Mouse (Mus musculus) CH12.LX (cell line): Measurements from ENCODE around the gene Kdm1a. TPM values are rescaled to one million over a fixed set of nuclear protein-coding genes. Genes with fewer than 3 reads are reported as not detected.
A peak's percentile ranks its signal among the peaks of the same experiment; 100 is the strongest.

Experiments
- DNase-seq: peaks from one replicate; pipeline ENCODE4 v3.0.0-alpha.2; 2013; ENCODE audit errors: extremely low read depth
- H3K27ac ChIP-seq: 2 replicates; pipeline ENCODE4 v1.5.1; 2012; ENCODE audit warnings: low read depth, mild to moderate bottlenecking, control low read depth, moderate library complexity; ENCODE audit not compliant: insufficient read depth
- H3K27me3 ChIP-seq: replicated peaks from 2 replicates; pipeline ENCODE3; 2012; ENCODE audit warnings: inconsistent platforms
- H3K36me3 ChIP-seq, 2 experiments: replicated peaks in 1 of 2; 2 replicates each; pipeline versions ENCODE3 to v1.6.1; 2012; ENCODE audit warnings: inconsistent platforms in 1 of 2, low read length in 1 of 2, mild to moderate bottlenecking in 1 of 2, mixed read lengths in 1 of 2, moderate library complexity in 1 of 2; ENCODE audit not compliant: control insufficient read depth in 1 of 2, insufficient read depth in 1 of 2
- H3K4me1 ChIP-seq, 2 experiments: 2 replicates each; pipeline ENCODE4 v1.6.1; 2012; ENCODE audit warnings: inconsistent platforms in 1 of 2, moderate library complexity in 1 of 2; ENCODE audit not compliant: insufficient read depth in 2 of 2, control insufficient read depth in 1 of 2
- H3K4me2 ChIP-seq: 2 replicates; pipeline ENCODE4 v1.6.1; 2012; ENCODE audit warnings: low read depth, mild to moderate bottlenecking, control low read depth; ENCODE audit not compliant: poor library complexity, insufficient read depth, severe bottlenecking
- H3K4me3 ChIP-seq, 3 experiments: fragments of 150-350 bp in 1 of 3; sonication (generic) in 1 of 3; replicated peaks in 1 of 3; 2 replicates each; pipeline versions ENCODE3 to v1.5.1; 2011 to 2012; ENCODE audit warnings: low read depth in 2 of 3, low read length in 2 of 3, mild to moderate bottlenecking in 2 of 3, moderate library complexity in 2 of 3, control low read depth in 1 of 3, improper control_type of control experiment in 1 of 3, inconsistent platforms in 1 of 3, mixed read lengths in 1 of 3; ENCODE audit not compliant: poor library complexity in 1 of 3
- H3K79me2 ChIP-seq: replicated peaks from 2 replicates; pipeline ENCODE4 v1.6.1; 2012; ENCODE audit warnings: mild to moderate bottlenecking, moderate library complexity; ENCODE audit not compliant: control insufficient read depth, poor library complexity, insufficient read depth, severe bottlenecking; ENCODE audit errors: extremely low read depth
- H3K9ac ChIP-seq: 2 replicates; pipeline ENCODE4 v1.6.1; 2012; ENCODE audit warnings: low read depth, mild to moderate bottlenecking, control low read depth, moderate library complexity; ENCODE audit not compliant: insufficient read depth
- H3K9me3 ChIP-seq: replicated peaks from 2 replicates; pipeline ENCODE3; 2012; ENCODE audit warnings: low read length, inconsistent platforms, mixed read lengths
- CTCF ChIP-seq, 2 experiments: IDR thresholded peaks in 1 of 2; conservative IDR thresholded peaks in 1 of 2; 2 replicates each; pipeline ENCODE4 v1.5.1; 2011 to 2012; ENCODE audit warnings: low read depth in 2 of 2, low read length in 2 of 2, improper control_type of control experiment in 1 of 2, inconsistent platforms in 1 of 2, mild to moderate bottlenecking in 1 of 2, moderate library complexity in 1 of 2
- ETS1 ChIP-seq: conservative IDR thresholded peaks from 2 replicates; pipeline ENCODE4 v1.6.1; 2012; ENCODE audit warnings: low read depth, mild to moderate bottlenecking, inconsistent platforms, low read length, improper control_type of control experiment, moderate library complexity
- HCFC1 ChIP-seq: IDR thresholded peaks from 2 replicates; pipeline ENCODE4 v1.6.1; 2012; ENCODE audit warnings: low read depth, mild to moderate bottlenecking, inconsistent platforms, low read length, improper control_type of control experiment
- IRF4 ChIP-seq: IDR thresholded peaks from 2 replicates; pipeline ENCODE4 v1.6.1; 2014; ENCODE audit warnings: low read depth, mild to moderate bottlenecking, inconsistent platforms, low read length, improper control_type of control experiment
- JUN ChIP-seq: IDR thresholded peaks from 2 replicates; pipeline ENCODE4 v1.6.1; 2011; ENCODE audit warnings: low read depth, mild to moderate bottlenecking, low read length, improper control_type of control experiment, moderate library complexity; ENCODE audit not compliant: insufficient read depth
- MEF2A ChIP-seq: IDR thresholded peaks from 2 replicates; pipeline ENCODE4 v1.6.1; 2014; ENCODE audit warnings: low read depth, mild to moderate bottlenecking, inconsistent platforms, low read length, improper control_type of control experiment, borderline replicate concordance
- MXI1 ChIP-seq: IDR thresholded peaks from 2 replicates; pipeline ENCODE4 v1.6.1; 2011; ENCODE audit warnings: mild to moderate bottlenecking, low read depth, low read length, improper control_type of control experiment
- NRF1 ChIP-seq: IDR thresholded peaks from 2 replicates; pipeline ENCODE4 v1.6.1; 2014; ENCODE audit warnings: low read depth, mild to moderate bottlenecking, inconsistent platforms, low read length, improper control_type of control experiment, moderate library complexity
- POLR2A ChIP-seq: IDR thresholded peaks from 2 replicates; pipeline ENCODE4 v1.6.1; 2011; ENCODE audit warnings: low read depth, mild to moderate bottlenecking, improper control_type of control experiment, low read length
- POLR2AphosphoS2 ChIP-seq: IDR thresholded peaks from 2 replicates; pipeline ENCODE4 v1.6.1; 2011; ENCODE audit warnings: low read depth, low read length, improper control_type of control experiment
- SMC3 ChIP-seq: IDR thresholded peaks from 2 replicates; pipeline ENCODE4 v1.6.1; 2011; ENCODE audit warnings: low read depth, low read length, improper control_type of control experiment
- TCF12 ChIP-seq: IDR thresholded peaks from 2 replicates; pipeline ENCODE4 v1.6.1; 2014; ENCODE audit warnings: low read depth, mild to moderate bottlenecking, inconsistent platforms, low read length, improper control_type of control experiment
- ZKSCAN1 ChIP-seq: IDR thresholded peaks from 2 replicates; pipeline ENCODE4 v1.6.1; 2012; ENCODE audit warnings: low read depth, inconsistent platforms, low read length, improper control_type of control experiment, borderline replicate concordance
- dilution Hi-C: fragments of 300-500 bp; cut with MboI; formaldehyde crosslinking; loops from 2 replicates; pipeline ENCODE4 v1.14.3; 2020; ENCODE audit warnings: low sequenced_read_pairs; ENCODE audit not compliant: extremely low pct_unique_long_range_greater_than_20kb, extremely low pct_ligation_motif_present
- in situ Hi-C: fragments of 300-500 bp; cut with MboI; formaldehyde crosslinking; loops from 3 replicates; pipeline ENCODE4 v1.14.3; 2019; ENCODE audit warnings: low sequenced_read_pairs, low pct_ligation_motif_present, low pct_unique_long_range_greater_than_20kb, mixed read lengths
- polyA plus RNA-seq: library from polyadenylated mRNA; unstranded; fragments of >175 nt; gene quantifications from 2 replicates; pipeline ENCODE4 v1.2.1, GENCODE M21; 2012; ENCODE audit warnings: low read depth; ENCODE audit not compliant: insufficient read length
- total RNA-seq, 2 experiments: library from RNA; depleted of rRNA; stranded (reverse); fragments of 300-350 nt in 1 of 2; fragments of >200 nt in 1 of 2; gene quantifications; 2 replicates each; pipeline ENCODE4 v1.2.3; 2012 to 2014

Gene Kdm1a
- total and polyA plus RNA-seq, 3 experiments, result 49.6 to 85.1 (median 69.4) TPM

- Histone ChIP-seq H3K36me3 (peaks cover 0 to 16% of the 10 kb centered on the region in 2 experiments), H3K4me3 (peak overlapping the region in 2 of 3 experiments; percentile 67 to 86), H3K9ac (peak overlapping the region; percentile 99; the same call in 1 of the 2 replicates), H3K79me2 (peaks cover 62% of the 10 kb centered on the region), H3K9me3 (no peaks in the 10 kb centered on the region), H3K4me1 (peaks cover 7 to 24% of the 10 kb centered on the region in 2 experiments), H3K27me3 (no peaks in the 10 kb centered on the region), H3K4me2 (peak overlapping the region; percentile 96), H3K27ac (no peak overlapping the region)
- in situ Hi-C loops (loop anchor here (25.0 kb wide), 1 partner anchor 363 kb away; the partner anchor contains the start of gene Tcea3), dilution Hi-C loops (no loop called here)
- no peak for DNase-seq
- TF ChIP-seq MEF2A (no peak), POLR2AphosphoS2 (no peak), ZKSCAN1 (no peak), MXI1 (no peak), SMC3 (no peak), IRF4 (no peak), NRF1 (no peak)
These were observed 2.0 kb downstream of the Kdm1a start for GRCm38 (mm10) chr4:136600536-136600935.

GRCm38 (mm10) chr4:136599869-136600268 is 2.7 kb downstream of the Kdm1a start:
- TF ChIP-seq CTCF (conservative IDR thresholded peaks at IDR 0.05 in 1 of 2, IDR thresholded peaks at IDR 0.05 in 1 of 2; ENCODE audit: low read depth in 2 of 2, low read length in 2 of 2) (peak in 1 of 2 experiments; percentile 42; a peak in 2 of 4 replicates), JUN (no peak)
- Histone ChIP-seq H3K4me3 (no peak overlapping the region), H3K4me1 (peaks cover 10 to 30% of the 10 kb centered on the region in 2 experiments), H3K9ac (no peak overlapping the region), H3K27ac (no peak overlapping the region), H3K79me2 (peaks cover 68% of the 10 kb centered on the region), H3K36me3 (peaks cover 0 to 19% of the 10 kb centered on the region in 2 experiments), H3K4me2 (no peak overlapping the region), H3K27me3 (no peaks in the 10 kb centered on the region), H3K9me3 (no peaks in the 10 kb centered on the region)
- dilution Hi-C loops (no loop called here), in situ Hi-C loops (loop anchor here (25.0 kb wide), 1 partner anchor 363 kb away; the partner anchor contains the start of gene Tcea3)
- peak; percentile 5 for DNase-seq

- H3K4me1 ChIP-seq, result peaks cover 10 to 39% of the 10 kb centered on the region in 2 experiments
- H3K27ac ChIP-seq, result no peak overlapping the region
- H3K79me2 ChIP-seq, result peaks cover 76% of the 10 kb centered on the region
- in situ Hi-C loops (no loop called here), dilution Hi-C loops (no loop called here)
- no peaks in the 10 kb centered on the region for H3K27me3 ChIP-seq
- TF ChIP-seq ETS1, result no peak
- no peak for TF ChIP-seq HCFC1
- no peak for TF ChIP-seq POLR2A
- TF ChIP-seq MEF2A, result no peak
- TF ChIP-seq TCF12, result no peak
- no peak overlapping the region for H3K4me2 ChIP-seq
- DNase-seq, result no peak
- H3K36me3 ChIP-seq, result peaks cover 0 to 27% of the 10 kb centered on the region in 2 experiments
- H3K4me3 ChIP-seq, result no peak overlapping the region
- H3K9me3 ChIP-seq, result no peaks in the 10 kb centered on the region
- no peak overlapping the region for H3K9ac ChIP-seq
These were observed 4.2 kb downstream of the Kdm1a start for GRCm38 (mm10) chr4:136598268-136598876.
